Mouse (Mus musculus): ENCODE results near the gene Gm14569. TPM values are rescaled to one million over a fixed set of nuclear protein-coding genes. Genes with fewer than 3 reads are reported as not detected.

Gm14569 gene
- polyA plus RNA-seq, 1 experiment from 2014 or later = not detected

- Histone ChIP-seq H3K4me1 (no peaks in the 10 kb centered on the region), H3K27ac (no peak overlapping the region), H3K27me3 (ENCODE audit: insufficient read depth, poor library complexity, severe bottlenecking) (no peaks in the 10 kb centered on the region), H3K36me3 (no peaks in the 10 kb centered on the region), H3K9me3 (no peaks in the 10 kb centered on the region), H3K4me3 (no peak overlapping the region)
- 38% methylated on average over 6 of the region's 6 CpGs for whole genome bisulfite sequencing
- no peak for DNase-seq (ENCODE audit: low spot score)
Measured at GRCm38 (mm10) chrX:36434993-36435392, 56.6 kb downstream of the Gm14569 start.

- 79% methylated on average over 3 of the region's 3 CpGs for WGBS
- no peaks in the 10 kb centered on the region for H3K27me3 ChIP-seq (ENCODE audit: insufficient read depth, poor library complexity, severe bottlenecking)
Measured at GRCm38 (mm10) chrX:36419153-36419552, 72.5 kb downstream of the Gm14569 start.

GRCm38 (mm10) chrX:36402316-36402715 lies 89.3 kb downstream of the Gm14569 start:
- H3K4me1 ChIP-seq = no peaks in the 10 kb centered on the region
- DNase-seq (ENCODE audit: low spot score) = no peak

More at GRCm38 (mm10) chrX:36419153-36419552, 72.5 kb downstream of the Gm14569 start:
- Histone ChIP-seq H3K27ac (no peak overlapping the region), H3K9me3 (no peaks in the 10 kb centered on the region), H3K36me3 (no peaks in the 10 kb centered on the region), H3K4me1 (no peaks in the 10 kb centered on the region), H3K4me3 (no peak overlapping the region)
- DNase-seq (ENCODE audit: low spot score) = no peak

GRCm38 (mm10) chrX:36400980-36401379 lies 90.7 kb downstream of the Gm14569 start, which contains the start of gene Gm6268:
Gene Gm6268, plus strand, starts transcription at chrX:36401280.
- Histone ChIP-seq H3K36me3 (no peaks in the 10 kb centered on the region), H3K4me3 (no peak within 1 kb of the TSS), H3K9me3 (no peaks in the 10 kb centered on the region), H3K4me1 (no peaks in the 10 kb centered on the region), H3K27me3 (ENCODE audit: insufficient read depth, poor library complexity, severe bottlenecking) (no peaks in the 10 kb centered on the region), H3K27ac (no peak within 1 kb of the TSS)
- WGBS = 90% methylated on average over 13 of the region's 13 CpGs
- DNase-seq (ENCODE audit: low spot score) = no peak

More at GRCm38 (mm10) chrX:36402316-36402715, 89.3 kb downstream of the Gm14569 start:
- no peaks in the 10 kb centered on the region for H3K27me3 ChIP-seq (ENCODE audit: insufficient read depth, poor library complexity, severe bottlenecking)
- no peaks in the 10 kb centered on the region for H3K9me3 ChIP-seq
- H3K27ac ChIP-seq = no peak overlapping the region
- no peak overlapping the region for H3K4me3 ChIP-seq
- 58% methylated on average over 6 of the region's 6 CpGs for WGBS
- H3K36me3 ChIP-seq = no peaks in the 10 kb centered on the region

- Histone ChIP-seq H3K9me3 (no peaks in the 10 kb centered on the region), H3K27me3 (ENCODE audit: insufficient read depth, poor library complexity, severe bottlenecking) (no peaks in the 10 kb centered on the region), H3K4me3 (no peak overlapping the region), H3K27ac (no peak overlapping the region), H3K36me3 (no peaks in the 10 kb centered on the region), H3K4me1 (no peaks in the 10 kb centered on the region)
- DNase-seq (ENCODE audit: low spot score) = no peak
- whole genome bisulfite sequencing = 37% methylated on average over 6 of the region's 6 CpGs
Measured at GRCm38 (mm10) chrX:36393279-36393678, 98.4 kb downstream of the Gm14569 start.

- Histone ChIP-seq H3K4me3 (no peak overlapping the region), H3K27ac (no peak overlapping the region)
- WGBS = 70% methylated on average over 6 of the region's 6 CpGs
Measured at GRCm38 (mm10) chrX:36392672-36393071, 99.0 kb downstream of the Gm14569 start.

GRCm38 (mm10) chrX:36390503-36390902 lies 101.1 kb downstream of the Gm14569 start:
- no peak for DNase-seq (ENCODE audit: low spot score)
- Histone ChIP-seq H3K4me3 (no peak overlapping the region), H3K27me3 (ENCODE audit: insufficient read depth, poor library complexity, severe bottlenecking) (no peaks in the 10 kb centered on the region), H3K9me3 (no peaks in the 10 kb centered on the region), H3K27ac (no peak overlapping the region), H3K36me3 (no peaks in the 10 kb centered on the region), H3K4me1 (no peaks in the 10 kb centered on the region)
- WGBS = 52% methylated on average over 2 of the region's 2 CpGs

More at GRCm38 (mm10) chrX:36392672-36393071, 99.0 kb downstream of the Gm14569 start:
- H3K4me1 ChIP-seq = no peaks in the 10 kb centered on the region
- no peaks in the 10 kb centered on the region for H3K36me3 ChIP-seq
- no peaks in the 10 kb centered on the region for H3K9me3 ChIP-seq
- DNase-seq (ENCODE audit: low spot score) = no peak
- H3K27me3 ChIP-seq (ENCODE audit: insufficient read depth, poor library complexity, severe bottlenecking) = no peaks in the 10 kb centered on the region

- Histone ChIP-seq H3K9me3 (no peaks in the 10 kb centered on the region), H3K27ac (no peak overlapping the region), H3K36me3 (no peaks in the 10 kb centered on the region), H3K27me3 (ENCODE audit: insufficient read depth, poor library complexity, severe bottlenecking) (no peaks in the 10 kb centered on the region), H3K4me3 (no peak overlapping the region), H3K4me1 (no peaks in the 10 kb centered on the region)
- DNase-seq (ENCODE audit: low spot score) = no peak
- 59% methylated on average over 3 of the region's 3 CpGs for WGBS
Measured at GRCm38 (mm10) chrX:36389971-36390370, 101.7 kb downstream of the Gm14569 start.

- DNase-seq (ENCODE audit: low spot score) = no peak
Measured at GRCm38 (mm10) chrX:36385340-36385739, 106.3 kb downstream of the Gm14569 start.

More at GRCm38 (mm10) chrX:36385340-36385739, 106.3 kb downstream of the Gm14569 start:
- H3K9me3 ChIP-seq = no peaks in the 10 kb centered on the region
- no peaks in the 10 kb centered on the region for H3K4me1 ChIP-seq
- H3K27me3 ChIP-seq (ENCODE audit: insufficient read depth, poor library complexity, severe bottlenecking) = no peaks in the 10 kb centered on the region
- no peak overlapping the region for H3K27ac ChIP-seq
- no peaks in the 10 kb centered on the region for H3K36me3 ChIP-seq
- H3K4me3 ChIP-seq = no peak overlapping the region

Small RNAs within 50 kb of the gene (microRNA-seq; reads per million reads assigned to microRNA genes)
- not detected for gene Gm44485

Other genes with a start within 250 kb of the Gm14569 start
- gene Lonrf3, start 163.5 kb downstream of the Gm14569 start, polyA plus RNA-seq (2016; fragmentation: Nextera tagmentation; extraction: Ambion mirVana) = 0.11 and 0.33 TPM in 2 replicates
- not detected in 2 replicates for gene Gm6268, start 90.5 kb downstream of the Gm14569 start, polyA plus RNA-seq (2016; fragmentation: Nextera tagmentation; extraction: Ambion mirVana)
- gene Pgrmc1, start 106.4 kb upstream of the Gm14569 start, polyA plus RNA-seq (2016; fragmentation: Nextera tagmentation; extraction: Ambion mirVana) = 144 and 196 TPM in 2 replicates
- 0.94 and 2.0 TPM in 2 replicates for gene Akap17b, start 153.6 kb upstream of the Gm14569 start, polyA plus RNA-seq (2016; fragmentation: Nextera tagmentation; extraction: Ambion mirVana)

All from heart, embryonic 10.5 days (tissue).